Mouse (Mus musculus) forebrain, embryonic 16.5 days (tissue): Measurements from ENCODE around the gene Nmb. TPM values are rescaled to one million over a fixed set of nuclear protein-coding genes. Genes with fewer than 3 reads are reported as not detected.

Source experiments
- ATAC-seq: fragments of 200-750 bp; cut with Nextera tagmentation; 2 replicates; pipeline ENCODE4 v1.8.0; 2017; ENCODE audit warnings: mild to moderate bottlenecking, moderate library complexity
- H3K27ac ChIP-seq: fragments of 300-500 bp; sonication (generic); 2 replicates; pipeline ENCODE4 v1.5.1; 2014; ENCODE audit warnings: low read length, control low read depth
- H3K27me3 ChIP-seq: fragments of 300-500 bp; sonication (generic); replicated peaks from 2 replicates; pipeline ENCODE4 v1.6.1; 2014; ENCODE audit warnings: low read length; ENCODE audit not compliant: control insufficient read depth, insufficient read depth
- H3K36me3 ChIP-seq: fragments of 300-500 bp; sonication (generic); 2 replicates; pipeline ENCODE4 v1.6.1; 2014; ENCODE audit not compliant: control insufficient read depth, insufficient read depth
- H3K4me1 ChIP-seq: fragments of 300-500 bp; sonication (generic); replicated peaks from 2 replicates; pipeline ENCODE4 v1.6.1; 2014; ENCODE audit warnings: low read length; ENCODE audit not compliant: control insufficient read depth, insufficient read depth
- H3K4me2 ChIP-seq: fragments of 300-500 bp; sonication (generic); 2 replicates; pipeline ENCODE4 v1.6.1; 2014; ENCODE audit warnings: mild to moderate bottlenecking, low read length, control low read depth
- H3K4me3 ChIP-seq: fragments of 300-500 bp; sonication (generic); replicated peaks from 2 replicates; pipeline ENCODE4 v1.5.1; 2014; ENCODE audit warnings: mild to moderate bottlenecking, low read length, control low read depth
- H3K9ac ChIP-seq: fragments of 300-500 bp; sonication (generic); replicated peaks from 2 replicates; pipeline ENCODE4 v1.6.1; 2014; ENCODE audit warnings: low read depth, low read length, control low read depth
- H3K9me3 ChIP-seq: fragments of 300-500 bp; sonication (generic); 2 replicates; pipeline ENCODE4 v1.6.1; 2016; ENCODE audit warnings: low read length; ENCODE audit not compliant: control insufficient read depth
- WGBS: fragments of 180-500 bp; shearing (Covaris S2); extraction: QIAGEN DNeasy Blood & Tissue Kit; methylation state at CpG from one replicate; pipeline ENCODE4 v1.1.7; 2014; 5-methylcytosine and 5-hydroxymethylcytosine counted together
- polyA plus RNA-seq: library from polyadenylated mRNA; unstranded; fragments of >200 nt; fragmentation: Nextera tagmentation; extraction: Ambion mirVana; gene quantifications from 2 replicates; pipeline ENCODE4 v1.2.1, GENCODE M21; 2015

Nmb gene
- polyA plus RNA-seq, 1 experiment from 2014 or later = 5.7 TPM

DNA sequence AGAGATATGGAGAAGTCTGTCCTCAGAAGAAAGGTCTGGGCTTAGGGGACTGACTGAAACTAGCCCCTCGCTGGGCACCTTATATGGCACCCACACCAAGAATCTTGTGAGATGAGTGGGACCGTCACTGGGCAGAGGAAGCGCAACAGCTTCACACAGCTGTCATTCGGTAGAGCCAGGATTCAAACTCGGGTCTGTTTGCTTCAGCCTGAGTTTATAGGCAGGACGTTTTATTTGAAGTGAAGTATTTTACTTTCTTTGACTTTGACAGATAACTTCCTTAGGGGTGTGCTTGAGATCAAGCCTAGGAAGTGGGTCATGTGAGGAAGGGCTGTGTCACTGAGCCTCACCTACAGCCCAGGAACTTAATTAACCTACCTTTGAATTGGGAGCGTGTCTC, 39.4 kb downstream of the Nmb start:
- no peaks in the 10 kb centered on the region for H3K27me3 ChIP-seq
- H3K4me2 ChIP-seq = no peak overlapping the region
- H3K36me3 ChIP-seq = peaks cover 24% of the 10 kb centered on the region
- no peak for ATAC-seq
- peaks cover 34% of the 10 kb centered on the region for H3K4me1 ChIP-seq
- 91% methylated on average over 7 of the region's 7 CpGs for WGBS
- H3K9ac ChIP-seq = no peak overlapping the region
- H3K9me3 ChIP-seq = no peaks in the 10 kb centered on the region
- no peak overlapping the region for H3K27ac ChIP-seq
- H3K4me3 ChIP-seq = no peak overlapping the region

DNA sequence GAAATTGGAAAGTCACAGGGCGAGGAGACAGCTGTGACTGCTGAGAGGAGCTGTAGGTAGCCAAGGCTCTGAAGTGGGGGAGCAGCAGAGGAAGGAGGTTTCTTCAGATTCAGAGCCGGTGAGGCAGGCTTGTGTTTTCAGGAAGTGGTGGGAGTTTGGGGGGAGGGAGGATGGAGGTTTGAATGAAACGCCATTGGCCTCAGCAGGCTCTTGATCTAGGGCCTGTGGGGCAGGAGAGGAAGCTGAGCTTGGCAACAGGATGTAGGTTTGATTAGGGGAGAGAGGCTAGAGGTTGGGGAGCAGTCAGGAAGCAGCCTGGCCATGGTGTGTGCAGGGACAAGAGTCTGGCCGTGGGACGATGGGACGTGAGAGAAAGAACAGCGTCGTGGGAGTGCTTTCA, 40.0 kb downstream of the Nmb start:
- peaks cover 36% of the 10 kb centered on the region for H3K4me1 ChIP-seq
- no peak overlapping the region for H3K9ac ChIP-seq
- no peak overlapping the region for H3K4me2 ChIP-seq
- H3K27ac ChIP-seq = no peak overlapping the region
- ATAC-seq = no peak
- H3K36me3 ChIP-seq = peaks cover 20% of the 10 kb centered on the region
- H3K4me3 ChIP-seq = no peak overlapping the region
- 92% methylated on average over 8 of the region's 8 CpGs for WGBS
- H3K27me3 ChIP-seq = no peaks in the 10 kb centered on the region
- H3K9me3 ChIP-seq = no peaks in the 10 kb centered on the region

DNA sequence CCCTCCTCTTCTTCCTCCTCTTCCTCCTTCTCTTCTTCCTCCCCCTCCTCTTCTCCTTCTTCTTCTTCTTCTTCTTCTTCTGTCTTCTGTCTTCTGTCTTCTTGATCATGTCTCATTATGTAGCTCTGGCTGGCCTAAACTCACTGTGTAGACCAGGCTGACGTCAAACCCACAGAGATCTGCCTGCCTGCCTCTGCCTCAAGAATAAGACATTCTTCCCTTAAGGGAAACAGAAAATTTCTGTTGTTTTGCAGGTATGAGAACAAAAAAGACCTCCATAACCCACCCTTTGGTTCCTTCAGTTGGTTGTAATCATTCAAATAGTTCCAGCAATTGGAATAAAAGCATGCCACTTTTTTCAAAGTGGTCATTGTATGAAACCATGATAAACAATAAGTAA, 40.7 kb downstream of the Nmb start:
- H3K27ac ChIP-seq = no peak overlapping the region
- WGBS = 89% methylated on average over 1 of the region's 1 CpGs
- peak overlapping the region; percentile 10; the same call in 1 of the 2 replicates for H3K4me2 ChIP-seq
- no peak overlapping the region for H3K4me3 ChIP-seq
- H3K9me3 ChIP-seq = no peaks in the 10 kb centered on the region
- H3K27me3 ChIP-seq = no peaks in the 10 kb centered on the region
- ATAC-seq = no peak
- H3K36me3 ChIP-seq = peaks cover 19% of the 10 kb centered on the region
- H3K9ac ChIP-seq = no peak overlapping the region
- peaks cover 36% of the 10 kb centered on the region for H3K4me1 ChIP-seq

DNA sequence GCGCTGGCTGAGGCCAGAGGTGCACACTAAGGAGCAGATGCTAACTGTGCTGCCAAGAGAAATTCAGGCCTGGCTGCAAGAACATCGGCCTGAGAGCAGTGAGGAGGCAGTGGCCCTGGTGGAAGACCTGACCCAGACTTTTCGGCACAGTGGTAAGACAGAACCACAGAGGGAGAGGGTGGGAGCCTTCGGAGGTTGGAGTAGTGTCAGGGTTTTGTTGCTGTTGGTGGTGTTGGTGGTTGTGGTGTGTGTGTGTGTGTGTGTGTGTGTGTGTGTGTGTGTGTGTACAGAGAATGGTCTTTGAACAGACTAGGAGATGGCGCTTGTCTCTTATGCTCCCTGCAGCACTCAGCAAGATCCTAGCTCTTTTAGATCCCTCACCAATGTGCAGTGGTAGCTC, 41.4 kb downstream of the Nmb start:
- Histone ChIP-seq H3K27me3 (no peaks in the 10 kb centered on the region), H3K36me3 (peaks cover 16% of the 10 kb centered on the region), H3K27ac (no peak overlapping the region), H3K4me3 (no peak overlapping the region), H3K9me3 (no peaks in the 10 kb centered on the region), H3K9ac (no peak overlapping the region), H3K4me2 (peak overlapping the region; percentile 10), H3K4me1 (peaks cover 36% of the 10 kb centered on the region)
- WGBS = 87% methylated on average over 5 of the region's 5 CpGs
- ATAC-seq = no peak

DNA sequence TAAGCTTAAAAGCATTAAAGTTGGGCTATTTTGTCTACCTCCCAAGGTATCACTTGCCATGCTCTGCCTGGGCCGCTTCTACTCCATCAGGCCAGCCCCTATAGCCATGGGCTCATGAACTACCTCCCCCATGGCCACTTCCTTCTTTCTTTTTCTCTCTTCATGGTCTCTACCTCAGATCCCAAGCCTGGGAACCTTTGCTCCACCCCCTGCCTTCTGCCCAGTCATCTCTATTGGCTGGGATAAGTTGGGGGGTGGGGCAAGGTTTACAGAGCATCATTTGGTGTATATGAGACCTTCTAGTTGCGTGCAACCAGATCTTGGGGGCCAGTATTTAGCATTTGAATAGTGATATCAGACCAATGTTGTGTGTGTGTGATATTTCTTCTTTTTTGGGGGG, 42.4 kb downstream of the Nmb start:
- H3K4me3 ChIP-seq = no peak overlapping the region
- H3K9me3 ChIP-seq = no peaks in the 10 kb centered on the region
- no peak overlapping the region for H3K9ac ChIP-seq
- peaks cover 36% of the 10 kb centered on the region for H3K4me1 ChIP-seq
- ATAC-seq = no peak
- peaks cover 7% of the 10 kb centered on the region; the same call in 1 of the 2 replicates for H3K36me3 ChIP-seq
- no peaks in the 10 kb centered on the region for H3K27me3 ChIP-seq
- no peak overlapping the region for H3K27ac ChIP-seq
- peak overlapping the region; percentile 87 for H3K4me2 ChIP-seq
- WGBS = 83% methylated on average over 2 of the region's 2 CpGs

DNA sequence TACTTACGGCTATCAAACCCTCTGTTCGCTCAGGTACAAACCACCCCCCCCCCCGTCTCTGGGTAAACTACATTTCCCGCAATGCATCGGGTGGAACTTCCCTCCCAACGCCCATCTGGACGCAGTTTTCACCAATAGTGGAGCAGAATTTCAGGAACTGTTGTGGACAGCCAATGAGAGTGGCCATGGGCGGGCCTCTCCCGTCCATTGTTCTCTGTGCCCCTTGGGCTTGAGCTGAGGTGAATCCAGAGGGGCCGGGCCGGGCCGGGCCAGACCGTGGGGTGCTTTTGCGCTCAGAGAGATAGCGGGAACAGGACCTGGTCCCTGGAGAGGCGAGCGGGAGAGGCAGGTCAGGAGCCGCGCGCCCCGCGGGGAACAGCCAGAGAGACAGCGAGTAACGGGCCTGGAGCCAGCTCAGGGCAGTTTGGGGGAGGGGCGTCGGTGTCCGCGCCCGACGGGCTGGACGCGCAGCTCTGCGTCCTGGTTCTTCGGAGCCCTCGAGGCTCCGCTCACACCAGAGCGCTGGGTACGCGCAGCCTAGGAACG, 44.1 kb downstream of the Nmb start, which contains the start of gene Zscan2:
Gene Zscan2 (plus strand): TSS at position 192 of the 546 bp plus-strand sequence.
- under 1% methylated on average over 40 of the region's 40 CpGs for WGBS
- Histone ChIP-seq H3K27me3 (no peaks in the 10 kb centered on the region), H3K4me2 (peak within 1 kb of the TSS; percentile 87), H3K9ac (peak within 1 kb of the TSS; percentile 92), H3K36me3 (peaks cover 4% of the 10 kb centered on the region; the same call in 1 of the 2 replicates), H3K4me1 (peaks cover 36% of the 10 kb centered on the region), H3K4me3 (peak within 1 kb of the TSS; percentile 60), H3K27ac (peak within 1 kb of the TSS; percentile 81), H3K9me3 (no peaks in the 10 kb centered on the region)
- ATAC-seq = peak; percentile 99

DNA sequence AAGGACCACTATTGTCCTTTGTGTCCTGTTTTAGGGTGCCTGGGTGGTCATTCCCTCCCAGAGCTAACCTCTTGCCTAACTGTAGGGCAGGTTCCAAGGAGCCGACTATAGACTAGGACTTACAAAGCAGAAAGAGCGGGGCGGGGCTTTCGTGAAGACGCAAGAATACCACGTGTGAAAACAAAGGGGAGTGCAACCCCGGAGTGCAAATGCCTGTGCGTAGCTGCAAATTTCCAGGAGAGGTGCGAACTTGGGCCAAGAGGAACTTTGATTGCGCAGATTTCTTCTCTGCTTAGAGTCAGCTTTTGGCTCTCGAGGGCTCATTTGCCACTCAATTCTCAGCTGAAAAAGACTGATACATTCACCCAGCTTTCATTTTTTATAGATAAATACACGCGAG, 44.6 kb downstream of the Nmb start:
- peak; percentile 71 for ATAC-seq
- under 1% methylated on average over 13 of the region's 13 CpGs for WGBS
- Histone ChIP-seq H3K4me3 (peak overlapping the region; percentile 60), H3K4me2 (peak overlapping the region; percentile 73), H3K4me1 (peaks cover 36% of the 10 kb centered on the region), H3K36me3 (0 out of 2 replicates have a peak, but pooled peaks cover 2% of the 10 kb centered on the region), H3K9me3 (no peaks in the 10 kb centered on the region), H3K9ac (peak overlapping the region; percentile 67), H3K27me3 (no peaks in the 10 kb centered on the region), H3K27ac (peak overlapping the region; percentile 25; the same call in 1 of the 2 replicates)

DNA sequence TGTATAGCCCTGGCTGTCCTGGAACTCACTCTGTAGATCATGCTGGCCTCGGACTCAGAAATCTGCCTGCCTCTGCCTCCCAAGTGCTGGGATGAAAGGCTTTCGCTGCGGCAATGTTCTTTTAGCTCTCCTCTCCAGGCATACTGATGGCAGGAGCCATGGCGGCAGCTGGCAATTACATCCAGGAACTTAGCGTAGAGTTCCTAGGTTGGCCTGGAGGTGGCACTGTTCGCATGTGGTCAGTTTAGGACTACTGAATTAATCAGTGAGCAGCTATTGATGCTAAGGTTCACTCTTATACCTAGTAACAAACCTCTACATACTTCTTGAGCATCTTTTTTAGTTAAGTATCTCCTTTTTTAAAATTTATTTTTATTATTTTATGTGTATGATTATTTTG, 47.7 kb downstream of the Nmb start:
- H3K9ac ChIP-seq = no peak overlapping the region
- no peaks in the 10 kb centered on the region for H3K9me3 ChIP-seq
- no peak overlapping the region for H3K27ac ChIP-seq
- H3K4me1 ChIP-seq = peaks cover 9% of the 10 kb centered on the region
- no peaks in the 10 kb centered on the region for H3K36me3 ChIP-seq
- no peak overlapping the region for H3K4me3 ChIP-seq
- 31% methylated on average over 6 of the region's 6 CpGs for WGBS
- H3K27me3 ChIP-seq = no peaks in the 10 kb centered on the region
- no peak for ATAC-seq
- H3K4me2 ChIP-seq = no peak overlapping the region

DNA sequence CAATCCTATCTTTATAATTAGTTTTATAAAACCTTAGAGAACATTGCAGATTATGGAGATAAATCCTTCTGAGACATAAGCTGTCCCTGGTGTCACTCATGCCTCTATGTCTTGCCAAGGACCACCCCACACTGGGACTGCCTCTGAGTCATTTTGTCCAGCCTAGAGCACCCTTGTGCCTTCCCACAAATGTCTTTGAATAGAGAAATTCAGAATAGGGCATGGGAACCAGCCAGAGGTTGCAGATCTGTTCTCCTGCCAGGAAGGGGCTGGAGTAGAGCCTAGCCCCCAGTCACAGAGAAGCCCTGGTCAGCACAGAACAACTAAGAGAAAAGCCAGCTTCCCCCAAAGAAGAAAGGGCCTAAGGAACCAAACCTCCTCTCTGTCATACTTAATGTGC, 49.6 kb downstream of the Nmb start:
- Histone ChIP-seq H3K9me3 (no peaks in the 10 kb centered on the region), H3K27me3 (no peaks in the 10 kb centered on the region), H3K27ac (no peak overlapping the region), H3K9ac (no peak overlapping the region), H3K4me1 (0 out of 2 replicates have a peak, but pooled peaks cover 2% of the 10 kb centered on the region), H3K36me3 (no peaks in the 10 kb centered on the region), H3K4me2 (no peak overlapping the region), H3K4me3 (no peak overlapping the region)
- ATAC-seq = no peak

DNA sequence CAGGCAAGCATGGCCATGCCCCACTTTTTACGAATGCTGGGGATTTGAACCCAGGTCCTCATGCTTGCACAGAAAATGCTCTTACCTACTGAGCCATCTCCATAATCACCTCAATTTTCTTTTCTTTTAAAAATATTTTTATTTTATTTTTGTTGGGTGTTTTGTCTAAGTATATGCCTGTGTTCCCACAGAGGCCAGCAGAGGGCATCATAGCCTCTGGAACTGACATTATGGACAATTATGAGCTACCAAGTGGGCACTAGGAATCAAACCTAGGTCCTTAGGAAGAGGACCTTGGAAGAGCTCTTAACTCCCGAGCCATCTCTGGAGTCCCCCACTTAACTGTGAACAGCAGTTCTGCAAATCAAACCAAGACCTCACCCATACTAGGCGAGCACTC, 51.7 kb downstream of the Nmb start:
- no peaks in the 10 kb centered on the region for H3K27me3 ChIP-seq
- WGBS = 99% methylated on average over 3 of the region's 3 CpGs
- ATAC-seq = no peak
- H3K36me3 ChIP-seq = no peaks in the 10 kb centered on the region
- no peaks in the 10 kb centered on the region for H3K9me3 ChIP-seq
- no peak overlapping the region for H3K27ac ChIP-seq
- no peak overlapping the region for H3K4me2 ChIP-seq
- no peaks in the 10 kb centered on the region for H3K4me1 ChIP-seq
- H3K4me3 ChIP-seq = no peak overlapping the region
- no peak overlapping the region for H3K9ac ChIP-seq
